Mouse (Mus musculus) heart, embryonic 12.5 days (tissue): Measurements from ENCODE around the gene Susd1. TPM values are rescaled to one million over a fixed set of nuclear protein-coding genes. Genes with fewer than 3 reads are reported as not detected.

ENCODE experiments used
- ATAC-seq: fragments of 200-750 bp; cut with Nextera tagmentation; 2 replicates; pipeline ENCODE4 v1.8.0; 2017; ENCODE audit warnings: moderate TSS enrichment, moderate library complexity; ENCODE audit not compliant: insufficient number of reproducible peaks, low FRiP score
- H3K27ac ChIP-seq: fragments of 300-500 bp; sonication (generic); 2 replicates; pipeline ENCODE4 v1.5.1; 2016; ENCODE audit warnings: mild to moderate bottlenecking, moderate library complexity; ENCODE audit not compliant: poor library complexity, severe bottlenecking
- H3K27me3 ChIP-seq: fragments of 300-500 bp; sonication (generic); replicated peaks from 2 replicates; pipeline ENCODE4 v1.6.1; 2016; ENCODE audit warnings: mild to moderate bottlenecking, moderate library complexity
- H3K36me3 ChIP-seq: fragments of 300-500 bp; sonication (generic); 2 replicates; pipeline ENCODE4 v1.6.1; 2016; ENCODE audit warnings: mild to moderate bottlenecking, moderate library complexity
- H3K4me1 ChIP-seq: fragments of 300-500 bp; sonication (generic); replicated peaks from 2 replicates; pipeline ENCODE4 v1.6.1; 2016; ENCODE audit warnings: mild to moderate bottlenecking
- H3K4me2 ChIP-seq: fragments of 300-500 bp; sonication (generic); 2 replicates; pipeline ENCODE4 v1.6.1; 2016; ENCODE audit warnings: mild to moderate bottlenecking, moderate library complexity
- H3K4me3 ChIP-seq: fragments of 300-500 bp; sonication (generic); 2 replicates; pipeline ENCODE4 v1.5.1; 2016; ENCODE audit warnings: mild to moderate bottlenecking
- H3K9ac ChIP-seq: fragments of 300-500 bp; sonication (generic); 2 replicates; pipeline ENCODE4 v1.6.1; 2016; ENCODE audit warnings: mild to moderate bottlenecking, moderate library complexity
- H3K9me3 ChIP-seq: fragments of 300-500 bp; sonication (generic); replicated peaks from 2 replicates; pipeline ENCODE4 v1.6.1; 2016; ENCODE audit warnings: mild to moderate bottlenecking, moderate library complexity
- WGBS: fragments of 180-500 bp; shearing (Covaris S2); methylation state at CpG from one replicate; pipeline ENCODE4 v1.1.7; 2016; 5-methylcytosine and 5-hydroxymethylcytosine counted together
- polyA plus RNA-seq: library from polyadenylated mRNA; unstranded; fragments of >200 nt; fragmentation: Nextera tagmentation; extraction: Ambion mirVana; gene quantifications from 2 replicates; pipeline ENCODE4 v1.2.1, GENCODE M21; 2016

The Susd1 gene
- polyA plus RNA-seq, 1 experiment from 2014 or later, result 10.0 TPM

GRCm38 (mm10) chr4:59338896-59339535 lies 99.4 kb downstream of the Susd1 start:
- 88% methylated on average over 8 of the region's 8 CpGs for WGBS

GRCm38 (mm10) chr4:59337533-59337885 lies 100.9 kb downstream of the Susd1 start:
- no peaks in the 10 kb centered on the region for H3K9me3 ChIP-seq
- H3K27me3 ChIP-seq, result no peaks in the 10 kb centered on the region
- no peak overlapping the region for H3K9ac ChIP-seq
- H3K27ac ChIP-seq, result no peak overlapping the region
- 0 out of 2 replicates have a peak, but pooled peaks cover 3% of the 10 kb centered on the region for H3K36me3 ChIP-seq
- no peak overlapping the region for H3K4me2 ChIP-seq
- H3K4me1 ChIP-seq, result peaks cover 30% of the 10 kb centered on the region
- 87% methylated on average over 6 of the region's 6 CpGs for WGBS
- no peak for ATAC-seq
- no peak overlapping the region for H3K4me3 ChIP-seq

More at GRCm38 (mm10) chr4:59338896-59339535, 99.4 kb downstream of the Susd1 start:
- Histone ChIP-seq H3K4me1 (peaks cover 30% of the 10 kb centered on the region), H3K36me3 (no peaks in the 10 kb centered on the region), H3K4me2 (no peak overlapping the region), H3K27me3 (no peaks in the 10 kb centered on the region), H3K9ac (no peak overlapping the region), H3K4me3 (no peak overlapping the region), H3K9me3 (no peaks in the 10 kb centered on the region), H3K27ac (no peak overlapping the region)
- no peak for ATAC-seq

- Histone ChIP-seq H3K4me1 (peaks cover 32% of the 10 kb centered on the region), H3K36me3 (0 out of 2 replicates have a peak, but pooled peaks cover 3% of the 10 kb centered on the region), H3K27me3 (no peaks in the 10 kb centered on the region), H3K4me2 (no peak overlapping the region), H3K9me3 (no peaks in the 10 kb centered on the region), H3K27ac (peak overlapping the region; percentile 71; the same call in 1 of the 2 replicates), H3K4me3 (no peak overlapping the region), H3K9ac (no peak overlapping the region; the same call in 1 of the 2 replicates)
- no peak for ATAC-seq
- 87% methylated on average over 11 of the region's 11 CpGs for WGBS
Measured at GRCm38 (mm10) chr4:59336846-59337532, 101.4 kb downstream of the Susd1 start.

DNA sequence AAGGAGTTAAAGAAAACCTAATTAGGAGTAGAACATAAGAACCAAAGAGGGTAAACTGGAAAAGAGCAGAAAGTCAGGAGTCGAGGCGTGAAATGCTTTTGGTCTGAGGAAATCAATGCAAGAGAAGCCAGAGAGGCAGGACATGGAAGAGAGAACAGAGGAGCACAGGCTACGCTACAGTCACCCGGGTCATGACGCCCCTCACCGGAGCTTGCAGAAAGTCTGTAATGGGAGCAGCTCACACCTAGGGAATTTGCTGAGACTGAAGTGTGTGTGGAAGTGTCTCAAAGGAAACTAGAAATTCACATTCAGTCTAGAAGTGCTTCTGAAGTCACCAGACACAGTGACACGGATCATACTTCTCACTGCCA lies 102.0 kb downstream of the Susd1 start:
- H3K9ac ChIP-seq, result peak overlapping the region; percentile 28; the same call in 1 of the 2 replicates
- no peaks in the 10 kb centered on the region for H3K27me3 ChIP-seq
- WGBS, result 66% methylated on average over 7 of the region's 7 CpGs
- peak overlapping the region; percentile 71; the same call in 1 of the 2 replicates for H3K27ac ChIP-seq
- no peak overlapping the region for H3K4me2 ChIP-seq
- H3K36me3 ChIP-seq, result 0 out of 2 replicates have a peak, but pooled peaks cover 3% of the 10 kb centered on the region
- H3K9me3 ChIP-seq, result no peaks in the 10 kb centered on the region
- no peak overlapping the region for H3K4me3 ChIP-seq
- H3K4me1 ChIP-seq, result peaks cover 37% of the 10 kb centered on the region
- no peak for ATAC-seq

DNA sequence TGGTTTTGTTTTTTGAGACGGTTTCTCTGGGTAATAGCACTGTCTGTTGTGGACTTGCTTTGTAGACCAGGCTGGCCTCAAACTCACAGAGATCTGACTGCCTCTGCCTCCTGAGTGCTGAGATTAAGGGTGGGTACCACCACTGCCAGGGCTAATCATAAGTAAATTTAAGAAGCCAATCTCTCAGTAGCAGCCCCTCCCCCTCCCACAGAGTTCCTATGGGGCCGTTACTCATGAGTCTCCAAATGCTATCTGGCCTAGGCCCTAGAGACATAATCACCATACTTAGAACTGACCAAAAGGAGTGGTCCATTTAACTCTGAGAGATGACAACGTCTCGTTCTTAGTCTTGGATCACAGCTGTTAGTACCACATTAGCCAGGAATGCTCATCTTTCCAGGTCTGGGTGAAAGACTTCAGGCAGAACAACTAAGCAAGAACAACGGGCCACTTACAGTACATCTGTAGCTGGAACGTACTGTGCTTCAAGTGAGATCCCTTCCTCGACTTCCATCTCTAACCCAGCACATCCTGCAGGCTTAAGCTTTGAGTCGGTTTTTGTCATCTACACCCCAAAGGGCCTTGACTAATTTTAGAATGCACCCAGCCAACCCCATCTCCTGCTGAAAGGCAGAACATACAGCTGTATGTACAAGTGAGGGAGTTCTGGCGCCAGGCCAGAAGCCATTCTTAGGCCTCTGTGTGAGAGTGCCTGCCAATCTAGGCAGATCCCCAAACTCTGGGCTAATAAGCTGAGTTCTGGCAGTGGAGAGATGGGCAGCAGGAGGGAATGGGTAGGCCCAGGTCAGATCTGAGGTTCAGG lies 102.6 kb downstream of the Susd1 start:
- WGBS, result 51% methylated on average over 9 of the region's 9 CpGs
- Histone ChIP-seq H3K9ac (no peak overlapping the region), H3K36me3 (0 out of 2 replicates have a peak, but pooled peaks cover 3% of the 10 kb centered on the region), H3K4me2 (no peak overlapping the region), H3K4me3 (no peak overlapping the region), H3K27me3 (no peaks in the 10 kb centered on the region), H3K4me1 (peaks cover 43% of the 10 kb centered on the region), H3K27ac (peak overlapping the region; percentile 71), H3K9me3 (no peaks in the 10 kb centered on the region)
- 0 out of 2 replicates have a peak, but pooled peaks have one; percentile 40 for ATAC-seq

GRCm38 (mm10) chr4:59335101-59335500 lies 103.3 kb downstream of the Susd1 start:
- H3K27me3 ChIP-seq, result no peaks in the 10 kb centered on the region
- no peak overlapping the region for H3K27ac ChIP-seq
- no peaks in the 10 kb centered on the region for H3K9me3 ChIP-seq
- H3K4me3 ChIP-seq, result no peak overlapping the region
- H3K4me2 ChIP-seq, result no peak overlapping the region
- H3K9ac ChIP-seq, result no peak overlapping the region
- 87% methylated on average over 7 of the region's 7 CpGs for WGBS
- H3K36me3 ChIP-seq, result 0 out of 2 replicates have a peak, but pooled peaks cover 3% of the 10 kb centered on the region
- ATAC-seq, result no peak
- H3K4me1 ChIP-seq, result peaks cover 50% of the 10 kb centered on the region

DNA sequence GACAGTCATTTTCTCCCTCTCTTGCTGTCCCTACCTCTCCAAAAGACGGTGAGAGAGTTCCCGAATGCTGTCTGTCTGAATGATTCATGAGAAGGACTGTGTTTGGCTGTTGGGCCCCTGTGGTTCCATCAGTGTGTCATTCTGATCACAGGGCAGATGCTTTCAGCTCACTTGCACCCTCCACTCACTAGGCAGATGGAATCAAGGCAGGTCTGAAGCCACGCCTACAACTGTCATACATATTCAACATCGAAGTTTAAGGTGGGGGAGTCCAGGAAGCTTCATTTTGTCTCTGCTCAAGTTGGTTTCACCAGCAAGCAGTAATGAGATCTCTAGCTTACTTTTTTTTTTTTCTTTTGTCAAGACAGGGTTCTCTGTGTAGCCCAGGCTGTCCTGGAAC lies 104.2 kb downstream of the Susd1 start:
- 89% methylated on average over 4 of the region's 4 CpGs for WGBS
- H3K4me2 ChIP-seq, result no peak overlapping the region

DNA sequence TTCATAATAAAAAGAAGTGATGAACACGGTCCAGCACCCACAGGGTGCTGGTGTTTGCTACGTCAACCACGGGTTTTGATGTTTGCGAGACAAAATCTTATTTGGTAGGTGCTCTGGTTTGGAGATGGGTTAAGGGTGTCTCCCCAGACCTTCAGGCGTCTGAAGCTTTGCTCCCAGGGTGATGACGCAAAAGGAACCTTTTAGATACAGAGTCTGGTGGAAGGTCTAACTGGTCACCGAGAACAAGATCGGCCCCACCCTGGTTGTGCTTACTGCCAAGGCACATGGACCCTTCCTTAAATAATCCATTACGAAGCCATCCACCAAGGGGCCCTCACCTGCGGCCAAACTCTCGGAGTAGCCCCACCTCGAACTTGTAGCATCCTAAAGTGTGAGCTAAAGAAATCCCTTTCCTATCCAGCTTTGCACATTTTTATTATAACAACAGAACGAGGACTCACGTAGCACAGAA lies 105.0 kb downstream of the Susd1 start:
- Histone ChIP-seq H3K27ac (no peak overlapping the region), H3K9ac (no peak overlapping the region), H3K27me3 (no peaks in the 10 kb centered on the region), H3K36me3 (peaks cover 8% of the 10 kb centered on the region; the same call in 1 of the 2 replicates), H3K4me1 (peaks cover 51% of the 10 kb centered on the region), H3K9me3 (no peaks in the 10 kb centered on the region), H3K4me2 (no peak overlapping the region), H3K4me3 (no peak overlapping the region)
- 89% methylated on average over 14 of the region's 14 CpGs for WGBS
- no peak for ATAC-seq

More for the DNA sequence above, 104.2 kb downstream of the Susd1 start:
- H3K9me3 ChIP-seq, result no peaks in the 10 kb centered on the region
- no peak overlapping the region for H3K9ac ChIP-seq
- H3K4me3 ChIP-seq, result no peak overlapping the region
- peaks cover 51% of the 10 kb centered on the region for H3K4me1 ChIP-seq
- ATAC-seq, result no peak
- H3K27me3 ChIP-seq, result no peaks in the 10 kb centered on the region
- no peak overlapping the region for H3K27ac ChIP-seq
- H3K36me3 ChIP-seq, result 0 out of 2 replicates have a peak, but pooled peaks cover 3% of the 10 kb centered on the region

- WGBS, result 91% methylated on average over 9 of the region's 9 CpGs
- no peaks in the 10 kb centered on the region for H3K9me3 ChIP-seq
- no peaks in the 10 kb centered on the region for H3K27me3 ChIP-seq
- no peak overlapping the region for H3K9ac ChIP-seq
- H3K36me3 ChIP-seq, result peaks cover 8% of the 10 kb centered on the region; the same call in 1 of the 2 replicates
- ATAC-seq, result no peak
- H3K27ac ChIP-seq, result no peak overlapping the region
- no peak overlapping the region for H3K4me3 ChIP-seq
- peaks cover 46% of the 10 kb centered on the region for H3K4me1 ChIP-seq
- H3K4me2 ChIP-seq, result no peak overlapping the region
Measured at GRCm38 (mm10) chr4:59332691-59333423, 105.6 kb downstream of the Susd1 start.

GRCm38 (mm10) chr4:59332089-59332488 lies 106.3 kb downstream of the Susd1 start:
- Histone ChIP-seq H3K27ac (0 out of 2 replicates have a peak overlapping the region, but pooled peaks have one; percentile 67), H3K36me3 (peaks cover 10% of the 10 kb centered on the region; the same call in 1 of the 2 replicates), H3K4me1 (peaks cover 38% of the 10 kb centered on the region), H3K4me2 (no peak overlapping the region), H3K9ac (no peak overlapping the region), H3K4me3 (no peak overlapping the region), H3K9me3 (no peaks in the 10 kb centered on the region), H3K27me3 (no peaks in the 10 kb centered on the region)
- no peak for ATAC-seq
- 51% methylated on average over 5 of the region's 5 CpGs for WGBS
